Mouse (Mus musculus): ENCODE results near the gene Tbc1d8. TPM values are rescaled to one million over a fixed set of nuclear protein-coding genes. Genes with fewer than 3 reads are reported as not detected.
A peak's percentile ranks its signal among the peaks of the same experiment; 100 is the strongest.

Gene Tbc1d8
- total and polyA plus RNA-seq, 3 experiments, result 0.16 to 1.4 (median 0.81) TPM

DNA sequence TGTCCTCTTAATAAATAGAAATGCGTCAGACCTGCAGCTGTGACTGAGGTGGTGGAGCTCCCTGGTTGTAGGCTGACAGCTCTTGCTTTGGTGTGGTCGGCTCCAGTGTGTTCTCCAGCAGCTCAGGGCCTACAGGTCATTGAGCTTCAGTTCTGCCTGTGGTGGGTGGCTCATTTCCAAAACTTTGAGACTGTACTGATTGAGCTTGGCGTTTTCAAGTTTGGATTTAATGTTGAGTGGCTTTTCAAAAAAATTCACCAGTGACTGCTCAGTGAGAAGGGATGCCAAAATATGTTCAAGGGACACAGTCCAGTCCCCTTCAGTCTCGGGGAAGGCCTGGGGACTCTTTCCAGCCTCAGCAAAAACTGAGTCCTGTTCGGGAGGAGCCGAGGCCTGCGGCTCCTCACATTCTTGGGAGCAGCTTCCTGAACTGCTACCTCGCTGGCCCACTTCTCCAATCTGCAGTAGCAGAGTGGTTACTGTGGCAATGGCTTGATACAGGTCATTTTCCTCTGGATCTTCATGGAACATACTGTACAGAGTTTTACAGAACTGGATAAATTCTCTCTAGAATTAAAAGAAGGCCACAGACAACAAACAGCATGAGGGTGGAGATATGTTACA, 106.2 kb downstream of the Tbc1d8 start:
- Histone ChIP-seq H3K27ac (ENCODE audit: insufficient read depth, low read depth) (no peak overlapping the region), H3K4me2 (ENCODE audit: insufficient read depth, low read depth, poor library complexity, severe bottlenecking) (no peak overlapping the region)
- in situ Hi-C loops (cut with MboI; ENCODE audit: low pct_ligation_motif_present, low pct_unique_long_range_greater_than_20kb, low sequenced_read_pairs), result no loop called here

DNA sequence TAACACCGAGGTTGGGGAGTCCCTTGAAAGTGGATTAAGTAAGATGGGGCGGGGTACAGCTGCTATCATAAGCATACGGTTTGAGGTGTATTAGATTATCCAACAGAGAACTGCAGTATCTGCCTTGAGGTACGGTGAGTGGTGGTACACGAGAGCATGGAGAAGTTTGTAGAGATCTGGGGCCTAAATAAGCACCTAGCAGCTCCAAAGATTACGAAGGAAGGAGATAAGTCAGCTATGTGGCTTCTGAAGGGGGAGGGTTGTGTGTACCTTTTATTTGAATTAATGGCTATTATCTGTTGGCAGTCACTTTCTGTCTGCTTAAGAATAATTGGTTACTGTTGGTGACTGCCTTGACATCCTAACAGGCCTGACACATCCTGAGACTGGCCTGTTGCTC, 108.1 kb downstream of the Tbc1d8 start:
- Histone ChIP-seq H3K9ac (ENCODE audit: insufficient read depth, low read depth) (no peak overlapping the region), H3K9me3 (replicated peaks; ENCODE audit: low read length) (no peaks in the 10 kb centered on the region), H3K27me3 (replicated peaks) (no peaks in the 10 kb centered on the region), H3K4me3 (replicated peaks in 1 of 3; ENCODE audit: low read depth in 2 of 3, low read length in 2 of 3, poor library complexity in 1 of 3) (no peak overlapping the region), H3K79me2 (replicated peaks; ENCODE audit: control insufficient read depth, extremely low read depth, insufficient read depth, poor library complexity, severe bottlenecking) (peaks cover 27% of the 10 kb centered on the region), H3K4me1 (ENCODE audit: control insufficient read depth in 1 of 2, insufficient read depth in 2 of 2) (peaks cover 4 to 26% of the 10 kb centered on the region in 2 experiments; a peak in 2 of 4 replicates), H3K4me2 (ENCODE audit: insufficient read depth, low read depth, poor library complexity, severe bottlenecking) (no peak overlapping the region), H3K27ac (ENCODE audit: insufficient read depth, low read depth) (no peak overlapping the region), H3K36me3 (replicated peaks in 1 of 2; ENCODE audit: control insufficient read depth in 1 of 2, insufficient read depth in 1 of 2, low read length in 1 of 2) (peaks cover 44 to 66% of the 10 kb centered on the region in 2 experiments)
- DNase-seq (ENCODE audit: extremely low read depth), result no peak
- TF ChIP-seq BHLHE40 (IDR thresholded peaks at IDR 0.05; ENCODE audit: low read depth, low read length) (no peak), MYC (IDR thresholded peaks at IDR 0.05; ENCODE audit: low read depth, low read length) (no peak), E2F4 (IDR thresholded peaks at IDR 0.05; ENCODE audit: insufficient replicate concordance, low read depth, low read length) (no peak), ELF1 (IDR thresholded peaks at IDR 0.05; ENCODE audit: low read depth, low read length) (no peak)
- dilution Hi-C loops (cut with MboI; ENCODE audit: extremely low pct_ligation_motif_present, extremely low pct_unique_long_range_greater_than_20kb, low sequenced_read_pairs), result no loop called here
- in situ Hi-C loops (cut with MboI; ENCODE audit: low pct_ligation_motif_present, low pct_unique_long_range_greater_than_20kb, low sequenced_read_pairs), result no loop called here

More for the DNA sequence above, 106.2 kb downstream of the Tbc1d8 start:
- Histone ChIP-seq H3K9me3 (replicated peaks; ENCODE audit: low read length) (no peaks in the 10 kb centered on the region), H3K4me1 (ENCODE audit: control insufficient read depth in 1 of 2, insufficient read depth in 2 of 2) (peaks cover 2 to 19% of the 10 kb centered on the region in 2 experiments; a peak in 2 of 4 replicates), H3K4me3 (replicated peaks in 1 of 3; ENCODE audit: low read depth in 2 of 3, low read length in 2 of 3, poor library complexity in 1 of 3) (no peak overlapping the region), H3K9ac (ENCODE audit: insufficient read depth, low read depth) (no peak overlapping the region), H3K79me2 (replicated peaks; ENCODE audit: control insufficient read depth, extremely low read depth, insufficient read depth, poor library complexity, severe bottlenecking) (peaks cover 27% of the 10 kb centered on the region), H3K36me3 (replicated peaks in 1 of 2; ENCODE audit: control insufficient read depth in 1 of 2, insufficient read depth in 1 of 2, low read length in 1 of 2) (peaks cover 44 to 75% of the 10 kb centered on the region in 2 experiments), H3K27me3 (replicated peaks) (no peaks in the 10 kb centered on the region)
- DNase-seq (ENCODE audit: extremely low read depth), result no peak
- dilution Hi-C loops (cut with MboI; ENCODE audit: extremely low pct_ligation_motif_present, extremely low pct_unique_long_range_greater_than_20kb, low sequenced_read_pairs), result no loop called here
- TF ChIP-seq POLR2A (IDR thresholded peaks at IDR 0.05; ENCODE audit: low read depth, low read length) (peak; percentile 15; the same call in 1 of the 2 replicates), MYC (IDR thresholded peaks at IDR 0.05; ENCODE audit: low read depth, low read length) (no peak), ETS1 (conservative IDR thresholded peaks at IDR 0.05; ENCODE audit: low read depth, low read length) (no peak)

DNA sequence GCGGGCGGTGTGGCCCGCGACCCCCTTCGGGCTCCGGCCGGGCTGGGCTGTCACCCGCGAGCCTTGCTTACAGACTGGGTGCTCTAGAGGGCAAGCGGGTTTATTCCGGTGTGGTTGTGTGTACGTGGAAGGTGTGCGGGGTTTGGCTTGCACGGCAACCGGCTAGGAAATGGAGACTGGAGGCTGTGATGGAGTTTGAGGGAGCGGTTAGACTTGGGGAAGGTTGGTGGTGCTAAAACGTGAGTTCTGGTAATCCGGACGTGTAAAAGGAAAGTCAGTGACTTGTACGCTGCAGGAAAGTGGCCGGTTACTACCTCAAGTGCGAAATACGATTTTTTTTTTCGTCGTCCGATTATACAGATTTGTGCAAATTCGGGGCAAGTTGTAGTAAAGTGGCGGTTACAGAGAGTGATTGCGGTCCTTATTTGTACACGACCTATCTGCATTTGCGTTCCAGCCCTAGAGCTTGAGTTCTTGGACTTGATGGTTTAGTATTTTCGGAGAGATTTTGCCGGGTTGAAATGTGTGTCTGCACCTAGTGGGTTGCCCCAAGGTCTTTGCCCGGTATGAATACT, 110.2 kb downstream of the Tbc1d8 start:
- H3K79me2 ChIP-seq (replicated peaks; ENCODE audit: control insufficient read depth, extremely low read depth, insufficient read depth, poor library complexity, severe bottlenecking), result peaks cover 27% of the 10 kb centered on the region
- in situ Hi-C loops (cut with MboI; ENCODE audit: low pct_ligation_motif_present, low pct_unique_long_range_greater_than_20kb, low sequenced_read_pairs) (no loop called here), dilution Hi-C loops (cut with MboI; ENCODE audit: extremely low pct_ligation_motif_present, extremely low pct_unique_long_range_greater_than_20kb, low sequenced_read_pairs) (no loop called here)
- peak overlapping the region; percentile 83 to 100 (median 99) for H3K4me3 ChIP-seq (replicated peaks in 1 of 3; ENCODE audit: low read depth in 2 of 3, low read length in 2 of 3, poor library complexity in 1 of 3)
- H3K27me3 ChIP-seq (replicated peaks), result no peaks in the 10 kb centered on the region
- DNase-seq (ENCODE audit: extremely low read depth), result no peak
- H3K4me2 ChIP-seq (ENCODE audit: insufficient read depth, low read depth, poor library complexity, severe bottlenecking), result peak overlapping the region; percentile 81
- peaks cover 4 to 26% of the 10 kb centered on the region in 2 experiments; a peak in 2 of 4 replicates for H3K4me1 ChIP-seq (ENCODE audit: control insufficient read depth in 1 of 2, insufficient read depth in 2 of 2)
- H3K27ac ChIP-seq (ENCODE audit: insufficient read depth, low read depth), result peak overlapping the region; percentile 53
- H3K9me3 ChIP-seq (replicated peaks; ENCODE audit: low read length), result no peaks in the 10 kb centered on the region
- H3K36me3 ChIP-seq (replicated peaks in 1 of 2; ENCODE audit: control insufficient read depth in 1 of 2, insufficient read depth in 1 of 2, low read length in 1 of 2), result peaks cover 37 to 48% of the 10 kb centered on the region in 2 experiments
- peak overlapping the region; percentile 95 for H3K9ac ChIP-seq (ENCODE audit: insufficient read depth, low read depth)
- TF ChIP-seq GABPA (IDR thresholded peaks at IDR 0.05; ENCODE audit: insufficient replicate concordance, low read depth, low read length) (no peak), NELFE (IDR thresholded peaks at IDR 0.05; ENCODE audit: low read depth, low read length) (no peak), CHD2 (IDR thresholded peaks at IDR 0.05; ENCODE audit: low read length) (no peak), EP300 (IDR thresholded peaks at IDR 0.05; ENCODE audit: low read length) (no peak), MYC (IDR thresholded peaks at IDR 0.05; ENCODE audit: low read depth, low read length) (no peak), TBP (conservative IDR thresholded peaks at IDR 0.05; ENCODE audit: low read depth, low read length) (no peak), PAX5 (IDR thresholded peaks at IDR 0.05; ENCODE audit: low read length) (no peak), USF2 (conservative IDR thresholded peaks at IDR 0.05; ENCODE audit: low read depth, low read length) (no peak), IRF4 (IDR thresholded peaks at IDR 0.05; ENCODE audit: low read depth, low read length) (no peak)

All from CH12.LX (cell line).